Mouse (Mus musculus) urinary bladder, adult 2 months (tissue): ENCODE results near the gene Mcm2. TPM values are rescaled to one million over a fixed set of nuclear protein-coding genes. Genes with fewer than 3 reads are reported as not detected.

Experiments used
- DNase-seq: peaks from one replicate; pipeline ENCODE4 v3.0.0; 2022; ENCODE audit warnings: low spot score
- polyA plus RNA-seq: library from polyadenylated mRNA; depleted of rRNA; stranded (reverse); fragments of >200 nt; gene quantifications from 2 replicates; pipeline ENCODE4 v1.2.3, GENCODE M21; 2012; rRNA removed

Gene Mcm2
- polyA plus RNA-seq, 1 experiment, result 14.5 TPM

- no peak for DNase-seq
Observed at GRCm38 (mm10) chr6:88847571-88847970, 51.0 kb downstream of the Mcm2 start.

GRCm38 (mm10) chr6:88844901-88845565, 53.5 kb downstream of the Mcm2 start:
- no peak for DNase-seq

- DNase-seq, result no peak
Observed at GRCm38 (mm10) chr6:88843781-88844725, 54.5 kb downstream of the Mcm2 start.

GRCm38 (mm10) chr6:88843241-88843640, 55.3 kb downstream of the Mcm2 start:
- no peak for DNase-seq

- no peak for DNase-seq
Observed at GRCm38 (mm10) chr6:88842731-88843151, 55.8 kb downstream of the Mcm2 start.

GRCm38 (mm10) chr6:88841781-88842689, 56.5 kb downstream of the Mcm2 start, which contains the start of gene Abtb1:
Gene Abtb1 (minus strand): TSS chr6:88841984.
- DNase-seq, result peak; percentile 89

GRCm38 (mm10) chr6:88841514-88841780, 57.1 kb downstream of the Mcm2 start:
- no peak for DNase-seq

- DNase-seq, result no peak
Observed at GRCm38 (mm10) chr6:88840791-88841513, 57.6 kb downstream of the Mcm2 start.

GRCm38 (mm10) chr6:88840211-88840610, 58.4 kb downstream of the Mcm2 start:
- DNase-seq, result no peak

- DNase-seq, result no peak
Observed at GRCm38 (mm10) chr6:88839135-88839970, 59.2 kb downstream of the Mcm2 start.

- no peak for DNase-seq
Observed at GRCm38 (mm10) chr6:88838613-88839012, 60.0 kb downstream of the Mcm2 start.

- DNase-seq, result no peak
Observed at GRCm38 (mm10) chr6:88837999-88838398, 60.6 kb downstream of the Mcm2 start.

GRCm38 (mm10) chr6:88836178-88836819, 62.3 kb downstream of the Mcm2 start:
- DNase-seq, result no peak

- no peak for DNase-seq
Observed at GRCm38 (mm10) chr6:88835047-88835446, 63.5 kb downstream of the Mcm2 start.

Other genes starting within 250 kb of the Mcm2 start
- gene Mgll, start 174.4 kb downstream of the Mcm2 start, polyA plus RNA-seq, result 66.3 and 69.7 TPM in 2 replicates
- gene Abtb1, start 56.8 kb downstream of the Mcm2 start, polyA plus RNA-seq, result 48.1 and 51.8 TPM in 2 replicates
- 23.2 and 24.2 TPM in 2 replicates for gene Podxl2, start 23.7 kb downstream of the Mcm2 start, polyA plus RNA-seq
- 88.4 and 107 TPM in 2 replicates for gene Tpra1, start 3.5 kb upstream of the Mcm2 start, polyA plus RNA-seq